Mouse (Mus musculus): ENCODE measurements around the gene Eml3. TPM values are rescaled to one million over a fixed set of nuclear protein-coding genes. Genes with fewer than 3 reads are reported as not detected.
A peak's percentile ranks its signal among the peaks of the same experiment; 100 is the strongest.
"Not testable (repeated sequence)": the region's sequence is repeated elsewhere in the genome, so short reads cannot be mapped to it uniquely, and the experiment has no call there.

The Eml3 gene
- total RNA-seq (2021): 10 to 100 TPM; 43.6 to 53.3 TPM
- long read RNA-seq, experiment 1, transcript Eml3-201 (22 exons, 3,322 nt): major isoform, 21 of 63 reads
- long read RNA-seq, experiment 1, transcript Eml3-202 (22 exons, 2,978 nt): minor isoform, 19 of 63 reads
- long read RNA-seq, experiment 1, partial matches to known transcripts: 15 of 63 reads
- long read RNA-seq, experiment 1, other reads (novel, unspliced or antisense): 8 of 63 reads
- long read RNA-seq, experiment 2, transcript Eml3-201 (22 exons, 3,322 nt): major isoform, 8 of 27 reads
- long read RNA-seq, experiment 2, transcript Eml3-202 (22 exons, 2,978 nt): minor isoform, 7 of 27 reads
- long read RNA-seq, experiment 2, partial matches to known transcripts: 4 of 27 reads
- long read RNA-seq, experiment 2, other reads (novel, unspliced or antisense): 8 of 27 reads

- DNase-seq: peak; percentile 94
These were observed at the start of gene Eml3, which contains the start of gene Rom1 for GRCm38 (mm10) chr19:8929224-8930088. Eml3 (plus strand) TSS chr19:8929552. Rom1 (minus strand) TSS chr19:8929356.

GRCm38 (mm10) chr19:8880311-8881033 lies 48.9 kb upstream of the Eml3 start, which contains the start of gene Uqcc3:
Uqcc3 (minus strand) TSS chr19:8880923.
- DNase-seq: peak; percentile 93

- no peak for DNase-seq
These were observed 48.3 kb upstream of the Eml3 start for GRCm38 (mm10) chr19:8881034-8881392.

GRCm38 (mm10) chr19:8883616-8884015 lies 45.7 kb upstream of the Eml3 start, which contains the start of the genes Lbhd1 and Gm49403:
Lbhd1 (plus strand) TSS chr19:8883732.
Gm49403 (plus strand) TSS chr19:8883930.
- no peak for DNase-seq

GRCm38 (mm10) chr19:8886916-8887584 lies 42.3 kb upstream of the Eml3 start:
- DNase-seq: no peak

- DNase-seq: no peak
These were observed 41.5 kb upstream of the Eml3 start for GRCm38 (mm10) chr19:8887585-8888463.

GRCm38 (mm10) chr19:8888511-8889385 lies 40.6 kb upstream of the Eml3 start, which contains the start of the genes 1810009A15Rik and Gm49416:
1810009A15Rik (plus strand) TSS chr19:8888853.
Gm49416 (plus strand) TSS chr19:8888926.
- peak; percentile 96 for DNase-seq

GRCm38 (mm10) chr19:8892829-8893766 lies 36.3 kb upstream of the Eml3 start, which contains the start of gene Ints5:
Ints5 (plus strand) TSS chr19:8893005.
- peak; percentile 91 for DNase-seq

- DNase-seq: no peak
These were observed 33.9 kb upstream of the Eml3 start for GRCm38 (mm10) chr19:8895397-8895960.

- not testable (repeated sequence) for DNase-seq
These were observed 33.1 kb upstream of the Eml3 start for GRCm38 (mm10) chr19:8896231-8896630.

- DNase-seq: peak; percentile 72
These were observed 32.0 kb upstream of the Eml3 start for GRCm38 (mm10) chr19:8897211-8897864.

- DNase-seq: peak; percentile 96
These were observed 31.4 kb upstream of the Eml3 start, which contains the start of gene Ganab for GRCm38 (mm10) chr19:8897865-8898495. Ganab (plus strand) TSS chr19:8898071.

- no peak for DNase-seq
These were observed 30.8 kb upstream of the Eml3 start for GRCm38 (mm10) chr19:8898576-8898975.

GRCm38 (mm10) chr19:8899079-8899478 lies 30.3 kb upstream of the Eml3 start:
- no peak for DNase-seq

GRCm38 (mm10) chr19:8903412-8903811 lies 25.9 kb upstream of the Eml3 start:
- no peak for DNase-seq

GRCm38 (mm10) chr19:8908531-8908930 lies 20.8 kb upstream of the Eml3 start:
- DNase-seq: no peak

GRCm38 (mm10) chr19:8911810-8912209 lies 17.5 kb upstream of the Eml3 start:
- DNase-seq: no peak
